Mouse (Mus musculus) midbrain, postnatal 0 days (tissue): ENCODE measurements around the gene Opa3. TPM values are rescaled to one million over a fixed set of nuclear protein-coding genes. Genes with fewer than 3 reads are reported as not detected.
A peak's percentile ranks its signal among the peaks of the same experiment; 100 is the strongest.

Source experiments
- ATAC-seq: fragments of 200-750 bp; cut with Nextera tagmentation; 2 replicates; pipeline ENCODE4 v1.8.0; 2017; ENCODE audit warnings: moderate number of reproducible peaks, mild to moderate bottlenecking, moderate TSS enrichment, moderate library complexity; ENCODE audit not compliant: low FRiP score
- DNase-seq: peaks from one replicate; pipeline ENCODE4 v3.0.0-alpha.2; 2015; ENCODE audit warnings: low spot score
- H3K27ac ChIP-seq: fragments of 300-500 bp; sonication (generic); 2 replicates; pipeline ENCODE4 v1.5.1; 2014; ENCODE audit warnings: low read depth, mild to moderate bottlenecking, low read length, mixed read lengths
- H3K27me3 ChIP-seq: fragments of 300-500 bp; sonication (generic); 2 replicates; pipeline ENCODE4 v1.6.1; 2014; ENCODE audit warnings: low read length, control low read depth, mixed read lengths; ENCODE audit not compliant: insufficient read depth
- H3K36me3 ChIP-seq: fragments of 300-500 bp; sonication (generic); 2 replicates; pipeline ENCODE4 v1.6.1; 2014; ENCODE audit warnings: low read length, control low read depth, mixed read lengths; ENCODE audit not compliant: insufficient read depth
- H3K4me1 ChIP-seq: fragments of 300-500 bp; sonication (generic); 2 replicates; pipeline ENCODE4 v1.6.1; 2014; ENCODE audit warnings: mild to moderate bottlenecking, control low read depth, antibody characterized with exemption, low read length, mixed read lengths; ENCODE audit not compliant: insufficient read depth
- H3K4me2 ChIP-seq: fragments of 300-500 bp; sonication (generic); 2 replicates; pipeline ENCODE4 v1.6.1; 2014; ENCODE audit warnings: low read depth, mild to moderate bottlenecking, low read length, mixed read lengths; ENCODE audit not compliant: poor library complexity, severe bottlenecking
- H3K4me3 ChIP-seq: fragments of 300-500 bp; sonication (generic); 2 replicates; pipeline ENCODE4 v1.5.1; 2014; ENCODE audit warnings: low read depth, mild to moderate bottlenecking, low read length, moderate library complexity
- H3K9ac ChIP-seq: fragments of 300-500 bp; sonication (generic); replicated peaks from 2 replicates; pipeline ENCODE4 v1.6.1; 2014; ENCODE audit warnings: mild to moderate bottlenecking, low read length, moderate library complexity, mixed read lengths; ENCODE audit not compliant: poor library complexity, severe bottlenecking
- H3K9me3 ChIP-seq: fragments of 300-500 bp; sonication (generic); 2 replicates; pipeline ENCODE4 v1.6.1; 2016; ENCODE audit warnings: low read length, control low read depth
- CTCF ChIP-seq: IDR thresholded peaks from 2 replicates; pipeline ENCODE4 v1.5.1; 2016; ENCODE audit warnings: antibody characterized with exemption, mild to moderate bottlenecking
- WGBS: fragments of 180-500 bp; shearing (Covaris S2); extraction: QIAGEN DNeasy Blood & Tissue Kit; methylation state at CpG from one replicate; pipeline ENCODE4 v1.1.7; 2014; 5-methylcytosine and 5-hydroxymethylcytosine counted together
- polyA plus RNA-seq: library from polyadenylated mRNA; unstranded; fragments of >200 nt; fragmentation: Nextera tagmentation; extraction: Ambion mirVana; gene quantifications from 2 replicates; pipeline ENCODE4 v1.2.1, GENCODE M21; 2015
- total RNA-seq: library from RNA; depleted of rRNA; stranded (reverse); fragments of >200 nt; gene quantifications from 2 replicates; pipeline ENCODE4 v1.2.3, GENCODE M21; 2014

The Opa3 gene
- total and polyA plus RNA-seq, 2 experiments from 2014 or later, result 33.9 to 34.8 TPM

GRCm38 (mm10) chr7:19217944-19218343 is 10.2 kb upstream of the Opa3 start:
- ATAC-seq (no peak), DNase-seq (no peak)
- Histone ChIP-seq H3K9ac (no peak overlapping the region), H3K36me3 (no peaks in the 10 kb centered on the region), H3K4me3 (no peak overlapping the region), H3K4me1 (no peaks in the 10 kb centered on the region), H3K4me2 (no peak overlapping the region), H3K27ac (no peak overlapping the region), H3K9me3 (no peaks in the 10 kb centered on the region), H3K27me3 (no peaks in the 10 kb centered on the region)
- WGBS, result 6% methylated on average over 1 of the region's 3 CpGs
- TF ChIP-seq CTCF, result no peak

- Histone ChIP-seq H3K4me2 (no peak overlapping the region), H3K4me3 (no peak overlapping the region), H3K9me3 (no peaks in the 10 kb centered on the region), H3K9ac (no peak overlapping the region), H3K27me3 (no peaks in the 10 kb centered on the region), H3K36me3 (no peaks in the 10 kb centered on the region), H3K27ac (no peak overlapping the region), H3K4me1 (no peaks in the 10 kb centered on the region)
- ATAC-seq, result no peak
- WGBS, result 71% methylated on average over 3 of the region's 3 CpGs
- DNase-seq, result no peak
- no peak for TF ChIP-seq CTCF
Observed at GRCm38 (mm10) chr7:19220061-19220460, 8.1 kb upstream of the Opa3 start.

GRCm38 (mm10) chr7:19222189-19222588 is 5.9 kb upstream of the Opa3 start:
- DNase-seq (no peak), ATAC-seq (no peak)
- no peak overlapping the region for H3K27ac ChIP-seq
- H3K9me3 ChIP-seq, result no peaks in the 10 kb centered on the region
- no peaks in the 10 kb centered on the region for H3K36me3 ChIP-seq
- H3K4me1 ChIP-seq, result peaks cover 5% of the 10 kb centered on the region; the same call in 1 of the 2 replicates
- H3K27me3 ChIP-seq, result no peaks in the 10 kb centered on the region
- H3K4me3 ChIP-seq, result no peak overlapping the region
- no peak for TF ChIP-seq CTCF
- H3K9ac ChIP-seq, result no peak overlapping the region
- 96% methylated on average over 16 of the region's 16 CpGs for WGBS
- no peak overlapping the region for H3K4me2 ChIP-seq

GRCm38 (mm10) chr7:19222875-19223274 is 5.3 kb upstream of the Opa3 start:
- Histone ChIP-seq H3K36me3 (no peaks in the 10 kb centered on the region), H3K27ac (no peak overlapping the region), H3K4me3 (no peak overlapping the region), H3K4me1 (peaks cover 5% of the 10 kb centered on the region; the same call in 1 of the 2 replicates), H3K9me3 (no peaks in the 10 kb centered on the region), H3K27me3 (no peaks in the 10 kb centered on the region), H3K9ac (no peak overlapping the region), H3K4me2 (no peak overlapping the region)
- DNase-seq (no peak), ATAC-seq (no peak)
- no peak for TF ChIP-seq CTCF
- WGBS, result 92% methylated on average over 14 of the region's 14 CpGs

- no peaks in the 10 kb centered on the region for H3K36me3 ChIP-seq
- H3K4me1 ChIP-seq, result peaks cover 11% of the 10 kb centered on the region
- no peak overlapping the region for H3K4me2 ChIP-seq
- no peak for DNase-seq
- no peak overlapping the region for H3K9ac ChIP-seq
- H3K4me3 ChIP-seq, result no peak overlapping the region
- H3K9me3 ChIP-seq, result no peaks in the 10 kb centered on the region
- ATAC-seq, result no peak
- H3K27me3 ChIP-seq, result no peaks in the 10 kb centered on the region
- no peak overlapping the region for H3K27ac ChIP-seq
- WGBS, result 85% methylated on average over 4 of the region's 4 CpGs
- TF ChIP-seq CTCF, result no peak
Observed at GRCm38 (mm10) chr7:19224933-19225332, 3.2 kb upstream of the Opa3 start.

- no peaks in the 10 kb centered on the region for H3K27me3 ChIP-seq
Observed at GRCm38 (mm10) chr7:19226817-19227797, 1.0 kb upstream of the Opa3 start.

More at GRCm38 (mm10) chr7:19226817-19227797, 1.0 kb upstream of the Opa3 start:
- no peak for TF ChIP-seq CTCF
- ATAC-seq (no peak; the same call in 1 of the 2 replicates), DNase-seq (peak; percentile 69)
- Histone ChIP-seq H3K27ac (peak overlapping the region; percentile 73), H3K4me3 (peak overlapping the region; percentile 45), H3K9me3 (no peaks in the 10 kb centered on the region), H3K4me1 (peaks cover 11% of the 10 kb centered on the region), H3K4me2 (peak overlapping the region; percentile 71), H3K36me3 (no peaks in the 10 kb centered on the region), H3K9ac (peak overlapping the region; percentile 63)
- WGBS, result 20% methylated on average over 20 of the region's 20 CpGs
